Mouse (Mus musculus) limb, embryonic 12.5 days (tissue): ENCODE results near the gene Col16a1. TPM values are rescaled to one million over a fixed set of nuclear protein-coding genes. Genes with fewer than 3 reads are reported as not detected.
A peak's percentile ranks its signal among the peaks of the same experiment; 100 is the strongest.

ENCODE experiments used
- ATAC-seq: fragments of 200-750 bp; cut with Nextera tagmentation; 2 replicates; pipeline ENCODE4 v1.8.0; 2017; ENCODE audit warnings: low read depth, moderate TSS enrichment; ENCODE audit not compliant: insufficient number of reproducible peaks, insufficient read depth, low FRiP score, low TSS enrichment
- H3K27ac ChIP-seq: fragments of 300-500 bp; sonication (generic); 2 replicates; pipeline ENCODE4 v1.5.1; 2016; ENCODE audit warnings: mild to moderate bottlenecking, moderate library complexity
- H3K27me3 ChIP-seq: fragments of 300-500 bp; sonication (generic); 2 replicates; pipeline ENCODE4 v1.6.1; 2016; ENCODE audit warnings: mild to moderate bottlenecking, moderate library complexity
- H3K36me3 ChIP-seq: fragments of 300-500 bp; sonication (generic); 2 replicates; pipeline ENCODE4 v1.6.1; 2016; ENCODE audit warnings: mild to moderate bottlenecking, moderate library complexity
- H3K4me1 ChIP-seq: fragments of 300-500 bp; sonication (generic); replicated peaks from 2 replicates; pipeline ENCODE4 v1.6.1; 2016
- H3K4me2 ChIP-seq: fragments of 300-500 bp; sonication (generic); 2 replicates; pipeline ENCODE4 v1.6.1; 2016; ENCODE audit warnings: mild to moderate bottlenecking, moderate library complexity
- H3K4me3 ChIP-seq: fragments of 300-500 bp; sonication (generic); replicated peaks from 2 replicates; pipeline ENCODE4 v1.5.1; 2016; ENCODE audit warnings: mild to moderate bottlenecking
- H3K9ac ChIP-seq: fragments of 300-500 bp; sonication (generic); replicated peaks from 2 replicates; pipeline ENCODE4 v1.6.1; 2016; ENCODE audit warnings: mild to moderate bottlenecking, moderate library complexity
- H3K9me3 ChIP-seq: fragments of 300-500 bp; sonication (generic); 2 replicates; pipeline ENCODE4 v1.6.1; 2016; ENCODE audit warnings: mild to moderate bottlenecking, moderate library complexity
- WGBS: fragments of 180-500 bp; shearing (Covaris S2); methylation state at CpG from one replicate; pipeline ENCODE4 v1.1.7; 2016; 5-methylcytosine and 5-hydroxymethylcytosine counted together
- polyA plus RNA-seq: library from polyadenylated mRNA; unstranded; fragments of >200 nt; fragmentation: Nextera tagmentation; extraction: Ambion mirVana; gene quantifications from 2 replicates; pipeline ENCODE4 v1.2.1, GENCODE M21; 2016

Gene Col16a1
- polyA plus RNA-seq, 1 experiment from 2014 or later = 24.2 TPM

- no peak for ATAC-seq
- H3K36me3 ChIP-seq = peaks cover 10% of the 10 kb centered on the region
- H3K27ac ChIP-seq = no peak overlapping the region
- no peak overlapping the region for H3K4me2 ChIP-seq
- H3K4me3 ChIP-seq = no peak overlapping the region
- H3K9ac ChIP-seq = no peak overlapping the region
- H3K27me3 ChIP-seq = 0 out of 2 replicates have a peak, but pooled peaks cover 3% of the 10 kb centered on the region
- H3K9me3 ChIP-seq = no peaks in the 10 kb centered on the region
- H3K4me1 ChIP-seq = peaks cover 15% of the 10 kb centered on the region
- WGBS = 92% methylated on average over 9 of the region's 9 CpGs
These were observed 62.0 kb downstream of the Col16a1 start for GRCm38 (mm10) chr4:130109666-130110065.

DNA sequence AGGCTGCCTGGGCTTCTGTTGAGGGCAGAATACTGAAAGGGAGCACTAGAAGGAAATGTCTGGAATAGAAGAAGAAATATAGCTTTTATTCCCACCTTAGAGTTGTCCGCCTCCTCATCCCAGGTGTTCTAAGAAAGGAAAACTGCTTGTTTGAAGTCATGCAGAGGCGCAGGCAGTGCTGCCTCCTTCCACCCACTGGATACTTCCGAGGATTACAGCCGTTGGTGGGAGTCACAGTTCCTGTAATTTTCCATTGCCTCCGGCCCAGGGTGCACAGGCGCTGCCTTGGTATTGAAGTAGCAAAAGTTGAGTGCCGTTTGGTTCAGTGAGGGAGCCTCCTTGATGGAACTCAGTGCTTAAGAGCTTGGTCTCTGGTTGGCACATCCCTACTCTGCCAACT, 62.5 kb downstream of the Col16a1 start:
- WGBS = 88% methylated on average over 7 of the region's 7 CpGs
- no peak overlapping the region for H3K9ac ChIP-seq

GRCm38 (mm10) chr4:130112299-130112698, 64.7 kb downstream of the Col16a1 start:
- no peak overlapping the region for H3K27ac ChIP-seq
- H3K4me2 ChIP-seq = no peak overlapping the region
- no peak for ATAC-seq
- H3K9ac ChIP-seq = no peak overlapping the region
- H3K4me1 ChIP-seq = peaks cover 15% of the 10 kb centered on the region
- 88% methylated on average over 7 of the region's 7 CpGs for WGBS
- H3K4me3 ChIP-seq = no peak overlapping the region
- peaks cover 19% of the 10 kb centered on the region for H3K36me3 ChIP-seq
- H3K9me3 ChIP-seq = no peaks in the 10 kb centered on the region
- H3K27me3 ChIP-seq = no peaks in the 10 kb centered on the region

More for the DNA sequence above, 62.5 kb downstream of the Col16a1 start:
- Histone ChIP-seq H3K4me2 (no peak overlapping the region), H3K27me3 (0 out of 2 replicates have a peak, but pooled peaks cover 3% of the 10 kb centered on the region), H3K4me1 (peaks cover 15% of the 10 kb centered on the region), H3K36me3 (peaks cover 13% of the 10 kb centered on the region), H3K4me3 (no peak overlapping the region), H3K9me3 (no peaks in the 10 kb centered on the region), H3K27ac (no peak overlapping the region)
- no peak for ATAC-seq

GRCm38 (mm10) chr4:130112732-130113131, 65.1 kb downstream of the Col16a1 start:
- no peak overlapping the region for H3K4me2 ChIP-seq
- peaks cover 15% of the 10 kb centered on the region for H3K4me1 ChIP-seq
- no peak for ATAC-seq
- H3K9ac ChIP-seq = no peak overlapping the region
- no peaks in the 10 kb centered on the region for H3K9me3 ChIP-seq
- no peak overlapping the region for H3K27ac ChIP-seq
- no peak overlapping the region for H3K4me3 ChIP-seq
- H3K27me3 ChIP-seq = no peaks in the 10 kb centered on the region
- 95% methylated on average over 1 of the region's 1 CpGs for WGBS
- peaks cover 23% of the 10 kb centered on the region for H3K36me3 ChIP-seq

DNA sequence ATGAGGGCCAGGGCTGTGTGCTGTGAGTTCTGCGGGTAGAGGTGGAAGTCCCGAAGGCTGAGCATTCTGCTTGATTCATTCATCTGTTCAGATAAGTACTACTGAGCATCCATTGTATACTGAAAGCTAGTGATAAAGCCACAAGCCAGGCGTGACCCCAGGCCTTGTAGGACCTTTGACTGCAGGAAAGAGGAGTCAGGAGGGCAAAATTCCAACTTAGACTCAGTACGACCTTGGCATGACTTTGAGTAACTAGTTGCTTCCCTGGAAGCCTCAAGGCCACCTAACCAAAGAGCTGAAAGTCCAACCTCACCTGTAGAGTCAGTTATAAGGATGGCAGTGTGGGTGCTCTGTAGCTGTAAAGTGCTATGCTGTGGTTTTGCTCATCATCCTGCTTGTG, 73.1 kb downstream of the Col16a1 start:
- Histone ChIP-seq H3K9ac (no peak overlapping the region), H3K4me2 (no peak overlapping the region), H3K27ac (no peak overlapping the region), H3K36me3 (peaks cover 57% of the 10 kb centered on the region), H3K9me3 (no peaks in the 10 kb centered on the region), H3K27me3 (no peaks in the 10 kb centered on the region), H3K4me1 (no peaks in the 10 kb centered on the region), H3K4me3 (no peak overlapping the region)
- 90% methylated on average over 4 of the region's 4 CpGs for WGBS
- ATAC-seq = no peak

- Histone ChIP-seq H3K4me3 (no peak overlapping the region), H3K9me3 (no peaks in the 10 kb centered on the region), H3K4me1 (no peaks in the 10 kb centered on the region), H3K36me3 (peaks cover 64% of the 10 kb centered on the region), H3K27ac (no peak overlapping the region), H3K27me3 (no peaks in the 10 kb centered on the region), H3K4me2 (no peak overlapping the region), H3K9ac (no peak overlapping the region)
- ATAC-seq = no peak
- WGBS = 76% methylated on average over 8 of the region's 8 CpGs
These were observed 73.9 kb downstream of the Col16a1 start for GRCm38 (mm10) chr4:130121560-130121959.

DNA sequence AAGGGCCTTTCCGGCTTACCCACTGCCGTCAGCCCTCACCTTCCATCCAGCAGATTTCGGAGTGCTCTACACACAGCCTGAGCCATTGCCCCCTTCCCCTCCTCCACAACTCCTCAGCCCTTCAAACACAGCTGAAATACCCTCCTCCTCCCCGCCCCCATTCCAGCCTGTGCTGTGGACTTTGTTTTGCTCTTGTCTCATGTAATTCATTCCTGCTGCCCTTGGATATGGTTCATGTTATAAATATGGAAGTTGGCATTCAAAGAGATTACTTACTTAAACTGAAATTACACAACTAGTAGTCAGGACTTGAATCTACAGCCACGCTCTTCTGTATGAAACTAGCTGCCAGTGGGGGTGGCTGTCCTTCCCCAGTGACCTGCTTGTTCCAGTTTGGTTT, 75.4 kb downstream of the Col16a1 start:
- peaks cover 72% of the 10 kb centered on the region for H3K36me3 ChIP-seq
- H3K27me3 ChIP-seq = no peaks in the 10 kb centered on the region
- no peaks in the 10 kb centered on the region for H3K4me1 ChIP-seq
- H3K27ac ChIP-seq = no peak overlapping the region
- H3K9ac ChIP-seq = no peak overlapping the region
- ATAC-seq = no peak
- 91% methylated on average over 5 of the region's 5 CpGs for WGBS
- no peak overlapping the region for H3K4me2 ChIP-seq
- H3K9me3 ChIP-seq = no peaks in the 10 kb centered on the region
- no peak overlapping the region for H3K4me3 ChIP-seq

GRCm38 (mm10) chr4:130124110-130124509, 76.5 kb downstream of the Col16a1 start:
- Histone ChIP-seq H3K9ac (no peak overlapping the region), H3K27ac (no peak overlapping the region), H3K27me3 (no peaks in the 10 kb centered on the region), H3K4me2 (no peak overlapping the region), H3K36me3 (peaks cover 79% of the 10 kb centered on the region), H3K4me1 (no peaks in the 10 kb centered on the region), H3K9me3 (no peaks in the 10 kb centered on the region), H3K4me3 (no peak overlapping the region)
- ATAC-seq = no peak
- 91% methylated on average over 4 of the region's 4 CpGs for WGBS

DNA sequence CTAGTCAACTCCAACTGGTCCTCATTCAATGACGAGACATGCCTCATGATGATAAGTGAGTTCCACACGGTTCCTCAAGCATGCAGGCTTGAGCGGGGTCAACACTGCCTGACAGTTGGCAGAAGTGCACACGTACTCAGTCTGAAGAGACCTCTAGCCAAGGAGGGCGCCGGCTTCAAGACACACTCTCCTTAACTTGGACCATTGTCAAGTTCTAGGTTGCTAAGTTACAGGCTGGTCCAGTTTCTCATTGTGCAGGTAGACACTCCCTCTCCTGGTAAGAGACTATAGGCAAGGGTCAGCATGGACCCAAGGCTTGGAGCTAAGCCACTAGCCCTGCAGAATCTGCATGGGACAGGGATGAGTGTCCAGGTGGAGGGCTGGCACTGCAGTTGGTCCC, 77.5 kb downstream of the Col16a1 start:
- Histone ChIP-seq H3K9me3 (no peaks in the 10 kb centered on the region), H3K4me1 (peaks cover 1% of the 10 kb centered on the region; the same call in 1 of the 2 replicates), H3K4me3 (no peak overlapping the region), H3K27me3 (no peaks in the 10 kb centered on the region; the same call in 1 of the 2 replicates), H3K36me3 (peaks cover 79% of the 10 kb centered on the region), H3K4me2 (no peak overlapping the region), H3K27ac (no peak overlapping the region), H3K9ac (no peak overlapping the region)
- ATAC-seq = no peak
- WGBS = 95% methylated on average over 6 of the region's 6 CpGs

DNA sequence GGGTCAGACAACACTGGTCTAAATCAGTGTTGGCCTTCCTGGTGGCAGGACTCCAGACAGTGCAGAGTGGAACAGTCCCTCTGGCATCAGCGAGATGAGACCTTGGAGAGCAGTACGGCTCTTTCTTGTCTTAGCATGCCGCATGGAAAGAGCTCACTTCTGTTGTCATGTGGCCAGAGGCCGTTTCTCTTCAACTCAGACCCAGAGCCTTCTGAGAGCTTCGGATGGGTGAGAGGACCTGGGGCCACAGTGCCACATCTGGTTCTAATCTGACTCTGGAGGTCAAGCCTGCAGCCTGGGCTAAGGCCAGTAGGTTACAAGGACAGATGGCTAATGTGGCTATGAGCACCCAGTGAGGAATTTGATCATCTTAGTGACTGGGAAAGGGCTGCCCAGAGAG, 78.3 kb downstream of the Col16a1 start:
- H3K4me2 ChIP-seq = no peak overlapping the region
- no peaks in the 10 kb centered on the region for H3K9me3 ChIP-seq
- ATAC-seq = no peak
- 39% methylated on average over 5 of the region's 5 CpGs for WGBS
- H3K4me1 ChIP-seq = peaks cover 9% of the 10 kb centered on the region; the same call in 1 of the 2 replicates
- no peaks in the 10 kb centered on the region; the same call in 1 of the 2 replicates for H3K27me3 ChIP-seq
- H3K27ac ChIP-seq = no peak overlapping the region
- peaks cover 79% of the 10 kb centered on the region for H3K36me3 ChIP-seq
- H3K9ac ChIP-seq = no peak overlapping the region
- no peak overlapping the region for H3K4me3 ChIP-seq

GRCm38 (mm10) chr4:130128907-130129306, 81.3 kb downstream of the Col16a1 start:
- no peaks in the 10 kb centered on the region; the same call in 1 of the 2 replicates for H3K27me3 ChIP-seq
- ATAC-seq = no peak
- peaks cover 49% of the 10 kb centered on the region for H3K36me3 ChIP-seq
- H3K9me3 ChIP-seq = no peaks in the 10 kb centered on the region
- 86% methylated on average over 5 of the region's 5 CpGs for WGBS
- no peak overlapping the region for H3K9ac ChIP-seq
- H3K4me2 ChIP-seq = no peak overlapping the region
- no peak overlapping the region for H3K4me3 ChIP-seq
- peaks cover 13% of the 10 kb centered on the region; the same call in 1 of the 2 replicates for H3K4me1 ChIP-seq
- H3K27ac ChIP-seq = no peak overlapping the region

DNA sequence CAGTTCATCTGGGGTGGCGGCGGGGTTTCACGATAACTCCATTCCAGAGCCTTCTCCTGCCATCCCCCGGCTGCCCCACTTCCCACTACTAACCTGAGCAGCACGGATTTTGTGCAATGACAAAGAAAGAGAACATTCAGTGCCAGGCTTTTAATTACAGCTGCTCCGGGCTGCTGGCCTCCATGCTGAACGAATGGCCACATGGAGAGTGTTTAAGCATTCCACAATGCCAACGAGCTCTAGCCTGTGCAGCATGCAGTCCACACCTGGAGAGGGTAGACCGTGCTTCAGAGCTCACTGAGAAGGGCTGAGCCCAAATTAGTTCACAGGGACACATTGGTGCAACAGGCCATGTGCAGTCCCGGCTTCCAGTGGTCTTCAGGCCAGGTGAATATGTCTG, 82.4 kb downstream of the Col16a1 start:
- 76% methylated on average over 10 of the region's 10 CpGs for WGBS
- Histone ChIP-seq H3K36me3 (peaks cover 37% of the 10 kb centered on the region), H3K4me1 (peaks cover 18% of the 10 kb centered on the region; the same call in 1 of the 2 replicates), H3K4me3 (no peak overlapping the region), H3K4me2 (no peak overlapping the region), H3K27ac (no peak overlapping the region), H3K9me3 (no peaks in the 10 kb centered on the region), H3K9ac (0 out of 2 replicates have a peak overlapping the region, but pooled peaks have one; percentile 23), H3K27me3 (no peaks in the 10 kb centered on the region; the same call in 1 of the 2 replicates)
- ATAC-seq = no peak
